Mouse (Mus musculus) myocyte (in vitro differentiated cells): ENCODE results near the gene Dido1.

ENCODE experiments used
- CEBPB ChIP-seq: IDR thresholded peaks from 2 replicates; pipeline ENCODE4 v1.6.1; 2011; ENCODE audit warnings: mild to moderate bottlenecking, moderate library complexity; ENCODE audit not compliant: poor library complexity, insufficient read depth, severe bottlenecking
- E2F4 ChIP-seq: IDR thresholded peaks from one replicate; pipeline ENCODE4 v1.6.1; 2011; ENCODE audit warnings: mild to moderate bottlenecking, control low read depth, moderate library complexity; ENCODE audit not compliant: insufficient read depth
- MAX ChIP-seq: IDR thresholded peaks from one replicate; pipeline ENCODE4 v1.6.1; 2011; ENCODE audit warnings: low read depth, mild to moderate bottlenecking, control low read depth
- POLR2A ChIP-seq: IDR thresholded peaks from one replicate; pipeline ENCODE4 v1.6.1; 2011; ENCODE audit warnings: low read depth, mild to moderate bottlenecking, control low read depth, moderate library complexity; ENCODE audit not compliant: insufficient read length
- POLR2AphosphoS2 ChIP-seq: IDR thresholded peaks from one replicate; pipeline ENCODE4 v1.6.1; 2011; ENCODE audit warnings: low read depth, control low read depth; ENCODE audit not compliant: insufficient read length
- TCF12 ChIP-seq: IDR thresholded peaks from one replicate; pipeline ENCODE4 v1.6.1; 2011; ENCODE audit warnings: mild to moderate bottlenecking, control low read depth; ENCODE audit not compliant: poor library complexity, insufficient read depth, severe bottlenecking
- USF1 ChIP-seq: IDR thresholded peaks from one replicate; pipeline ENCODE4 v1.6.1; 2011; ENCODE audit warnings: low read depth, mild to moderate bottlenecking, control low read depth, moderate library complexity

DNA sequence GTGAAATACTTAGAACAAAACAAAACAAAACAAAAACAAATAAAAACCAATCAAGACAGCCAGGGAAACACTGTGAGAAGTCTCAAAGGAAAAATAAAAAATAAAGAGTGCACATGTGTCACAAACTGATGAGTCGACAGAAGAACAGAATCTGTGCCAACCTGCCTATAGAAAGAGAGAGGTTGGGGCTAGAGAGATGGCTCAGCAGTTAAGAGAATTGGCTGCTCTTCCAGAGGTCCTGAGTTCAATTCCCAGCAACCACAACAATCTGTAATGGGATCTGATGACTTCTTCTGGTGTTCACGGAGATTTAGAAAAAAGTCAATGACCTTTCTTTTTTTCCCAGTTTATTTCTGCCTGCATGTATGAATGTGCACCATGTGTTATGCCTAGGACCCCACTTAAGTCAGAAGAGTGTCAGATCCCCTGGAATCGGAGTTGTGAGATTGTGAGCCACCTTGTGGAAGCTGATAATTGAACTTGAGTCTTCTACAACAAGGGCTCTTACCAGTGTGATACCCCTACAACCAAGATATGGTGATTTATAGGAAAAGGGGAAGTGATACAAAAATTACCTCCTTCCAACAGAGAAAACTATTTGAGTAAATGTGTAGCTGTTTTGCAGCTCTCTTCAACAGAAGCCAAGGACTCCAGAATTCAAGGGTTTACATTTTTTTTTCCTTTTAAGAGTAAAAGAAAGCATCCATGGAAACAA is 6.0 kb downstream of the Dido1 start:
- TF ChIP-seq POLR2A (no peak), USF1 (no peak), E2F4 (no peak), CEBPB (no peak), POLR2AphosphoS2 (no peak), TCF12 (no peak), MAX (no peak)
